Mouse (Mus musculus) erythroblast, embryonic 14.5 days (primary cell): Measurements from ENCODE around the gene Psme3.

Experiments
- GATA1 ChIP-seq: IDR thresholded peaks from 2 replicates; pipeline ENCODE4 v1.6.1; 2012; ENCODE audit warnings: low read length, inconsistent platforms, mixed read lengths
- TAL1 ChIP-seq: IDR thresholded peaks from 3 replicates; pipeline ENCODE4 v1.6.1; 2012; ENCODE audit warnings: low read length, inconsistent platforms, mixed read lengths

GRCm38 (mm10) chr11:101334516-101334915, 18.5 kb downstream of the Psme3 start:
- no peak for TF ChIP-seq GATA1
- no peak for TF ChIP-seq TAL1
